Mouse (Mus musculus) heart, adult 2 months (tissue): Measurements from ENCODE around the gene Nos1.

ENCODE experiments used
- CTCF ChIP-seq: fragments of 200-600 bp; IDR thresholded peaks from 2 replicates; pipeline ENCODE4 v1.8.1; 2022; ENCODE audit warnings: antibody characterized with exemption, mild to moderate bottlenecking, moderate library complexity
- POLR2A ChIP-seq: fragments of 200-500 bp; IDR thresholded peaks from 2 replicates; pipeline ENCODE4 v1.6.1; 2011; ENCODE audit warnings: mild to moderate bottlenecking, low read depth, low read length, control low read depth; ENCODE audit not compliant: insufficient read depth

DNA sequence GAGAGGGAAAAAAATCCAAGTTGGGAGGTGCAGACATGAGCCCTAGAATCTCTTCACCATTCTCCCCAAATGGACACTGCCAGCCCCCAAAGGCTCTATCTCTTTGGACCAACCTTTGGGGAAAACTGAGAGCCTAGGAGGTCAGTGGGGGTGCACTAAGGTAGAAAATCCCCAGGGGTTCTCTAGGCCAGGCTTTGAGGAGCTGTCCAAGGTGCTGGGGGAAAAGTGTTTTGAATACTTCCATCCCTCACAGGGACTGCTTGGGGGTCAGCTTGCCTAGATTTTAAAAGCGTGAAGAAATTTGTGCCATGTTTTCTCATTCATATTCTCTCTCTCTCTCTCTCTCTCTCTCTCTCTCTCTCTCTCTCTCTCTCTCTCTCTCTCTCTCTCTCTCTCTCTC is 63.8 kb downstream of the Nos1 start:
- TF ChIP-seq POLR2A (no peak), CTCF (no peak)
